Mouse (Mus musculus) liver, embryonic 14.5 days (tissue): Measurements from ENCODE around the gene Ahnak. TPM values are rescaled to one million over a fixed set of nuclear protein-coding genes. Genes with fewer than 3 reads are reported as not detected.

Experiments used
- ATAC-seq: fragments of 200-750 bp; cut with Nextera tagmentation; 2 replicates; pipeline ENCODE4 v1.8.0; 2017; ENCODE audit warnings: moderate number of reproducible peaks, mild to moderate bottlenecking, moderate library complexity; ENCODE audit not compliant: insufficient read depth
- DNase-seq, 3 experiments: peaks; one replicate each; pipeline ENCODE4 v3.0.0-alpha.2; 2012 to 2013; ENCODE audit warnings: low read depth in 3 of 3, low spot score in 3 of 3
- H3K27ac ChIP-seq: fragments of 300-500 bp; sonication (generic); 2 replicates; pipeline ENCODE4 v1.5.1; 2014; ENCODE audit warnings: moderate library complexity, mild to moderate bottlenecking, control low read depth, inconsistent platforms
- H3K27me3 ChIP-seq: fragments of 300-500 bp; sonication (generic); 2 replicates; pipeline ENCODE4 v1.6.1; 2014; ENCODE audit warnings: mild to moderate bottlenecking, low read length, moderate library complexity; ENCODE audit not compliant: control insufficient read depth, insufficient read depth
- H3K36me3 ChIP-seq: fragments of 300-500 bp; sonication (generic); replicated peaks from 2 replicates; pipeline ENCODE4 v1.6.1; 2014; ENCODE audit warnings: low read depth; ENCODE audit not compliant: control insufficient read depth, insufficient read depth
- H3K4me1 ChIP-seq, 2 experiments: fragments of 200-500 bp in 1 of 2; fragments of 300-500 bp in 1 of 2; sonication (generic) in 1 of 2; replicated peaks; 2 replicates each; pipeline ENCODE4 v1.6.1; 2012 to 2014; ENCODE audit warnings: antibody characterized with exemption in 1 of 2, inconsistent platforms in 1 of 2, low read length in 1 of 2; ENCODE audit not compliant: control insufficient read depth in 2 of 2, insufficient read depth in 2 of 2
- H3K4me2 ChIP-seq: fragments of 300-500 bp; sonication (generic); 2 replicates; pipeline ENCODE4 v1.6.1; 2014; ENCODE audit warnings: low read depth, mild to moderate bottlenecking, control low read depth, moderate library complexity
- H3K4me3 ChIP-seq, 2 experiments: fragments of 200-500 bp in 1 of 2; fragments of 300-500 bp in 1 of 2; sonication (generic) in 1 of 2; 2 replicates each; pipeline ENCODE4 v1.5.1; 2012 to 2014; ENCODE audit warnings: low read depth in 2 of 2, low read length in 2 of 2, mild to moderate bottlenecking in 2 of 2, control low read depth in 1 of 2, inconsistent platforms in 1 of 2, moderate library complexity in 1 of 2; ENCODE audit not compliant: insufficient read depth in 1 of 2
- H3K9ac ChIP-seq: fragments of 300-500 bp; sonication (generic); replicated peaks from 2 replicates; pipeline ENCODE4 v1.6.1; 2014; ENCODE audit warnings: mild to moderate bottlenecking, control low read depth, moderate library complexity
- H3K9me3 ChIP-seq: fragments of 300-500 bp; sonication (generic); 2 replicates; pipeline ENCODE4 v1.6.1; 2016; ENCODE audit warnings: low read length, mixed read lengths; ENCODE audit not compliant: control insufficient read depth
- CTCF ChIP-seq: IDR thresholded peaks from 2 replicates; pipeline ENCODE4 v1.5.1; 2016; ENCODE audit warnings: antibody characterized with exemption, low read depth, control low read depth
- EP300 ChIP-seq: IDR thresholded peaks from 2 replicates; pipeline ENCODE4 v1.6.1; 2016; ENCODE audit warnings: antibody characterized with exemption, low read depth
- WGBS: fragments of 180-500 bp; shearing (Covaris S2); extraction: QIAGEN DNeasy Blood & Tissue Kit; methylation state at CpG from one replicate; pipeline ENCODE4 v1.1.7; 2014; ENCODE audit not compliant: insufficient replicate concordance; 5-methylcytosine and 5-hydroxymethylcytosine counted together
- polyA plus RNA-seq, 2 experiments: library from polyadenylated mRNA; depleted of rRNA in 1 of 2; stranded (reverse) in 1 of 2; unstranded in 1 of 2; fragments of >200 nt; fragmentation: Nextera tagmentation in 1 of 2; extraction: Ambion mirVana in 1 of 2; gene quantifications; 2 replicates each; pipeline versions ENCODE4 v1.2.1 to v1.2.3; 2012 to 2014

Ahnak gene
- polyA plus RNA-seq, 2 experiments: 0.83 to 1.7 TPM

DNA sequence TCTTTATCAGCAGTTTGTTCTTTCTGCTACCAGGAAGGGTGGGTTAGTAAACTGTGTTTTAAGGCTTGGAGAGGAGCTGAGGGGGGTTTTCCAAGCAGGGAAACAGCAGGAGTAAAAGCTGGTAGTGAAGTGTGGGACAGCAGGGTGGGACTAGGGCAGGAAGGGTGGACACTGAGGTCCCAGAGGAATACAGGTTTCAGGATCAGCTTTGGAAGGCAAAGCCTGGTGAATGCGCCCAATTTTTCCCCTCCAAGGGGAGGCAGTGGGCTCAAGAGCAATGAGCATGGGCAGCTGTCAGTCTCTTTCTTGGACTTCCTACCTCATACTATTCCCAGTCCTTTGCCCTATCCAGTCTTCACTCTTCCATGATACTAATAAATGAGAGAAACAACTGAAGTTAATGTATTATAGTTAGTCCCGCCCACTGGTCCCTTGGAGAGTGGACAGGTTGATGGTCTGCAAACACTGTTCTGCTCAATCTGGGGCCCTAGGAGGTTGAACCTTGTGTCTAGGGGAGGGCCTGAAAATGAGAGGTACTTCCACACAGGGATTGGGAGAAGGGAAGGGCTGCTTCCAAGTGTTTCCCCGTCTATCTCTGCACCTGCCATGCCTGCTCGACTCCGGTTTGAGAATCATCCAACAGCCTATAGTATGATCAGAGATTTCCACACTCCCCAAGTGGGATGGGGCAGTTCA is 36.6 kb downstream of the Ahnak start:
- no peak overlapping the region for H3K27ac ChIP-seq
- H3K27me3 ChIP-seq: no peaks in the 10 kb centered on the region
- DNase-seq: peak in 1 of 3 experiments; percentile 12
- no peak for TF ChIP-seq EP300
- TF ChIP-seq CTCF: no peak
- no peaks in the 10 kb centered on the region for H3K9me3 ChIP-seq
- no peaks in the 10 kb centered on the region for H3K36me3 ChIP-seq
- H3K9ac ChIP-seq: no peak overlapping the region
- H3K4me3 ChIP-seq: no peak overlapping the region
- WGBS: 64% methylated on average over 5 of the region's 5 CpGs
- peaks cover 0 to 6% of the 10 kb centered on the region in 2 experiments; a peak in 2 of 4 replicates for H3K4me1 ChIP-seq
- H3K4me2 ChIP-seq: no peak overlapping the region
- ATAC-seq: peak; percentile 39; the same call in 1 of the 2 replicates

DNA sequence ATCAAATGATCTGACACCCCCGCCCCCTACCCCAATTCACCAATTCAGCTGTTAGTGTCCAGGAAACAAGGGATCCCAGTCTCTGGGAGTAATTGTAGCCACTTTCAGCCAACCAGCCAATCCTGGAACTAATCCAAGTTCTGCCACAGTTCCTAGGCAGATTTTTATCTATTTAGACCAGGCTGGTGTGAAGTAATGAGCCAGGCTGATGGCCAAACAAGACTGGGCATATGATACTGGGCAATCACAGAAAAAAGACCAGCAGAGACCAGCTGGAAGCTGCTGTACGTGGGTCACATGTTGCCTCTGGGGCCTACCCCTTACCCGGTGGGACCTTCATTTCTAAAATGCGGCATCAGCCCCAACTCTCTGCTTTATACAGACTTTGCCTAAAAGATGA is 37.5 kb downstream of the Ahnak start:
- Histone ChIP-seq H3K27ac (no peak overlapping the region), H3K9me3 (no peaks in the 10 kb centered on the region), H3K4me3 (no peak overlapping the region), H3K27me3 (no peaks in the 10 kb centered on the region), H3K9ac (no peak overlapping the region), H3K36me3 (no peaks in the 10 kb centered on the region), H3K4me2 (no peak overlapping the region), H3K4me1 (peaks cover 0 to 6% of the 10 kb centered on the region in 2 experiments; a peak in 2 of 4 replicates)
- ATAC-seq (no peak), DNase-seq (no peak)
- 73% methylated on average over 4 of the region's 4 CpGs for WGBS
- TF ChIP-seq EP300: no peak
- TF ChIP-seq CTCF: no peak

DNA sequence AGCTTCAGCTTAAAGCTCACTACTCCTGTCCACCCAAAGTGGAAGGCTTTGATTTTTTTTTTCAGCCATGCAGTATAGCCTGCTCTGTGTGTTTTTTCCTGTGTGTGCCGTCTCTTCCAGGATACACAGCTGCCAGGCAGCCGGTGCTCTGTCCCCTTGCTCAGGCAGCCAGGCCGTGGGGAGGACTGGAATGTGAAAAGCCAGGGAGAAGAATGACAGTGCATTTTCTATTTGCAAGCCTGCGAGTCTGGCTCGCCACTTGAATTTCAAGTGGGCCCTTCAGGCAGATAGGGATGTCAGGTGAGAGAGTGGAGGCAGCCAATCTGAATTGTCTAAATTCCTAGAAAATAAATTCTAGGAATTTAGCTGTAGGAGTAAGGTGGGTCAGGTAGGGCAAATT is 38.7 kb downstream of the Ahnak start:
- DNase-seq: no peak
- Histone ChIP-seq H3K27ac (no peak overlapping the region), H3K27me3 (no peaks in the 10 kb centered on the region), H3K9ac (no peak overlapping the region), H3K4me3 (no peak overlapping the region), H3K9me3 (no peaks in the 10 kb centered on the region), H3K36me3 (no peaks in the 10 kb centered on the region), H3K4me2 (no peak overlapping the region), H3K4me1 (peaks cover 0 to 6% of the 10 kb centered on the region in 2 experiments; a peak in 2 of 4 replicates)
- no peak for TF ChIP-seq EP300
- no peak for TF ChIP-seq CTCF
- no peak for ATAC-seq
- 24% methylated on average over 5 of the region's 5 CpGs for WGBS

DNA sequence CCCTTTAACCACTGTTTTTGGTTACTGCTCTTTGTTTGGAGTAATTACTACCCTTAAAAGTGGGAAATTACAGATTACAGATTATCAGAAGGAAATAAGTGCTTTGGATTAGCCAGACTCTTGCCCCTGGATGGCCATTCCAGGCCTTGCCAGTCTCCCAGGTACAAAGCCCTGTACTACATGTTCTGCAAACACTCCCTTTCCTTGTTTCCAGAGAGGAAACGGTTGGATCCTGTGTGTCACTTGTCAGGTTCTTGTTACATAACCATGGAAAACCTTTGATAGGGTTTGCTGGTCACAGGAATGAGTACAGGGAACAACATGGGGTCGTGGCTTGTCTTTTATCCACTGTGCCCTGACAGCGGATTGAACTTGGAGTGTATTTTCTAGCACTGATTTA is 39.3 kb downstream of the Ahnak start:
- no peaks in the 10 kb centered on the region for H3K27me3 ChIP-seq
- H3K4me1 ChIP-seq: peaks cover 3 to 8% of the 10 kb centered on the region in 2 experiments; a peak in 2 of 4 replicates
- no peak overlapping the region for H3K4me3 ChIP-seq
- ATAC-seq (no peak), DNase-seq (no peak)
- no peak overlapping the region for H3K9ac ChIP-seq
- no peaks in the 10 kb centered on the region for H3K9me3 ChIP-seq
- WGBS: 47% methylated on average over 3 of the region's 3 CpGs
- no peaks in the 10 kb centered on the region for H3K36me3 ChIP-seq
- TF ChIP-seq CTCF (no peak), EP300 (no peak)
- no peak overlapping the region for H3K4me2 ChIP-seq
- no peak overlapping the region for H3K27ac ChIP-seq

DNA sequence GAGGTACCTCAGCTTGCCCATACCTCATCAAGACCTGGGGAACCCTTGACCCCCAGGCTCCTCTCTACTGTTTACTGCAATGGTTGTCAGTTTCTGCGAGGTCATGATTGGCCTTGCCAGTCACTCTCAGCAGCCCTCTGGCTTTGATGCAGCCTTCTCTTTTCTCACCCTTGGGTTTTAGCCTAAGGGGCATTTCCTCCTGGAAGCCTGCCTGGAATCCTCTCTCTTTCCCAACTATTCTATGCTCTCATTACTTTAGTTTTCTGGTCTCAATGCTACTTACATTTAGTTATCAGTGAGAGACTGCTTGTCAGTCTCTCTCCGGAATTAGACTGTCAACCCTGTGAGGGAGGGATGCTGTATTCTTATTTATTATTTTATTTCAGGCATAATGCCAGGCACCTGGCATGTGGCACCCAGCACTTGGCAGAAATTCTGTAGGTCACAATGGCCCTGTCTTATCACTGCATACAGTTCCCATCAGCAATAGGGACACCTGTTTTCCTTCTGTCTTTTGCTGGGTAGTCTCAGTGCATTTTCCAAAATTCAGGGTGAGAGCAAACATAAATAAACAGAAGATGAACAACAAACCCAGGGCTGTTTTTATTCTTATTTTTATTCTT is 40.7 kb downstream of the Ahnak start:
- Histone ChIP-seq H3K9me3 (no peaks in the 10 kb centered on the region), H3K4me2 (no peak overlapping the region), H3K36me3 (no peaks in the 10 kb centered on the region), H3K9ac (no peak overlapping the region), H3K4me3 (no peak overlapping the region), H3K27me3 (no peaks in the 10 kb centered on the region), H3K4me1 (peaks cover 4 to 17% of the 10 kb centered on the region in 2 experiments), H3K27ac (no peak overlapping the region)
- WGBS: 54% methylated on average over 2 of the region's 2 CpGs
- no peak for DNase-seq
- no peak for ATAC-seq
- TF ChIP-seq EP300 (no peak), CTCF (no peak)
